Mouse (Mus musculus) c-Kit-negative CD71-positive TER-119-positive erythroid progenitor cells, embryonic 14.5 days (primary cell): ENCODE results near the gene Wipf1.
"Not testable (repeated sequence)": the region's sequence is repeated elsewhere in the genome, so short reads cannot be mapped to it uniquely, and the experiment has no call there.

Experiments used
- DNase-seq: peaks from one replicate; pipeline ENCODE4 v3.0.0-alpha.2; 2013; ENCODE audit warnings: low read depth, low spot score

Wipf1 gene

GRCm38 (mm10) chr2:73507886-73508285 lies 21.6 kb downstream of the Wipf1 start:
- no peak for DNase-seq

- DNase-seq = not testable (repeated sequence)
Observed at GRCm38 (mm10) chr2:73506337-73506736, 23.2 kb downstream of the Wipf1 start.

GRCm38 (mm10) chr2:73502863-73503429 lies 26.6 kb downstream of the Wipf1 start:
- no peak for DNase-seq

- DNase-seq = no peak
Observed at GRCm38 (mm10) chr2:73500864-73501263, 28.7 kb downstream of the Wipf1 start.

- DNase-seq = no peak
Observed at GRCm38 (mm10) chr2:73498322-73498721, 31.2 kb downstream of the Wipf1 start.

- no peak for DNase-seq
Observed at GRCm38 (mm10) chr2:73497572-73497971, 32.0 kb downstream of the Wipf1 start.

- DNase-seq = no peak
Observed at GRCm38 (mm10) chr2:73496944-73497343, 32.6 kb downstream of the Wipf1 start.

GRCm38 (mm10) chr2:73496329-73496685 lies 33.2 kb downstream of the Wipf1 start:
- no peak for DNase-seq

GRCm38 (mm10) chr2:73495617-73496328 lies 33.8 kb downstream of the Wipf1 start:
- no peak for DNase-seq

GRCm38 (mm10) chr2:73493517-73493916 lies 36.0 kb downstream of the Wipf1 start:
- DNase-seq = no peak

GRCm38 (mm10) chr2:73491442-73492241 lies 37.9 kb downstream of the Wipf1 start:
- DNase-seq = peak; percentile 21

- DNase-seq = no peak
Observed at GRCm38 (mm10) chr2:73490466-73490865, 39.1 kb downstream of the Wipf1 start.

- DNase-seq = no peak
Observed at GRCm38 (mm10) chr2:73486120-73486601, 43.4 kb downstream of the Wipf1 start.

- DNase-seq = peak; percentile 64
Observed at GRCm38 (mm10) chr2:73485236-73486119, 44.1 kb downstream of the Wipf1 start.

GRCm38 (mm10) chr2:73484561-73485235 lies 44.8 kb downstream of the Wipf1 start:
- DNase-seq = no peak

GRCm38 (mm10) chr2:73478805-73479204 lies 50.7 kb downstream of the Wipf1 start:
- DNase-seq = no peak

GRCm38 (mm10) chr2:73477501-73477900 lies 52.0 kb downstream of the Wipf1 start:
- DNase-seq = no peak

GRCm38 (mm10) chr2:73475519-73475918 lies 54.0 kb downstream of the Wipf1 start:
- no peak for DNase-seq

GRCm38 (mm10) chr2:73472130-73472529 lies 57.4 kb downstream of the Wipf1 start:
- DNase-seq = peak; percentile 41

- no peak for DNase-seq
Observed at GRCm38 (mm10) chr2:73470146-73470630, 59.3 kb downstream of the Wipf1 start.

GRCm38 (mm10) chr2:73469552-73469951 lies 60.0 kb downstream of the Wipf1 start:
- DNase-seq = no peak
